Mouse (Mus musculus) granulocyte monocyte progenitor cell, adult 5-6 weeks (primary cell): ENCODE measurements around the gene Ocel1. TPM values are rescaled to one million over a fixed set of nuclear protein-coding genes. Genes with fewer than 3 reads are reported as not detected.

Experiments
- ATAC-seq: replicated peaks from 2 replicates; pipeline ENCODE4 v1.8.0; 2016; ENCODE audit warnings: mild to moderate bottlenecking, moderate TSS enrichment, inconsistent platforms; ENCODE audit not compliant: poor library complexity, severe bottlenecking
- total RNA-seq, 2 experiments: library from RNA; stranded (forward) in 1 of 2; stranded (reverse) in 1 of 2; fragments of 200-712, 200-1000 nt in 1 of 2; fragments of >200 nt in 1 of 2; fragmentation: Nextera tagmentation in 1 of 2; gene quantifications; 2 replicates each; pipeline ENCODE4 v1.2.3; 2014 to 2017

The Ocel1 gene
- total RNA-seq, 2 experiments from 2014 or later, result 8.9 to 12.4 TPM

DNA sequence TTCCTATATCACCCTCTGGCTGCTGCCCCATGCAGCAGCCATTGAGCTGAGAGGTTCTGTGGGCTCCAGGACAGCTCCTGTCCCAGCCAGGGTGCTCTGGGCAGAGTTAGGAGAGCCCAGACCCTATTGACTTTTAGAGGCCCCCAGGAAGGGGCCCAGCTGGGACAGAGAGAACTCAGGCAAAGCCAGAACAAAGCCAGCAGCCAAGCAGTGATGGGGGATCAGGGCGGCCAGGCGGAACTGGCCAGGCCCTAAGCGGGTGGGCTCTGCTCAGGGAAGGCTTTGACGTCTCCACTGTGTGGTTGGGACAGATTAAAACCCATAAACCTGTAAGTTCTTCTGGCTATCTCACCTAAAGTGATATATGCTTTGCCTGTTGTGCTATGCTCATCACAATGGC is 7.9 kb downstream of the Ocel1 start:
- ATAC-seq, result no peak

GRCm38 (mm10) chr8:71379512-71380075 is 8.5 kb downstream of the Ocel1 start:
- ATAC-seq, result no peak

DNA sequence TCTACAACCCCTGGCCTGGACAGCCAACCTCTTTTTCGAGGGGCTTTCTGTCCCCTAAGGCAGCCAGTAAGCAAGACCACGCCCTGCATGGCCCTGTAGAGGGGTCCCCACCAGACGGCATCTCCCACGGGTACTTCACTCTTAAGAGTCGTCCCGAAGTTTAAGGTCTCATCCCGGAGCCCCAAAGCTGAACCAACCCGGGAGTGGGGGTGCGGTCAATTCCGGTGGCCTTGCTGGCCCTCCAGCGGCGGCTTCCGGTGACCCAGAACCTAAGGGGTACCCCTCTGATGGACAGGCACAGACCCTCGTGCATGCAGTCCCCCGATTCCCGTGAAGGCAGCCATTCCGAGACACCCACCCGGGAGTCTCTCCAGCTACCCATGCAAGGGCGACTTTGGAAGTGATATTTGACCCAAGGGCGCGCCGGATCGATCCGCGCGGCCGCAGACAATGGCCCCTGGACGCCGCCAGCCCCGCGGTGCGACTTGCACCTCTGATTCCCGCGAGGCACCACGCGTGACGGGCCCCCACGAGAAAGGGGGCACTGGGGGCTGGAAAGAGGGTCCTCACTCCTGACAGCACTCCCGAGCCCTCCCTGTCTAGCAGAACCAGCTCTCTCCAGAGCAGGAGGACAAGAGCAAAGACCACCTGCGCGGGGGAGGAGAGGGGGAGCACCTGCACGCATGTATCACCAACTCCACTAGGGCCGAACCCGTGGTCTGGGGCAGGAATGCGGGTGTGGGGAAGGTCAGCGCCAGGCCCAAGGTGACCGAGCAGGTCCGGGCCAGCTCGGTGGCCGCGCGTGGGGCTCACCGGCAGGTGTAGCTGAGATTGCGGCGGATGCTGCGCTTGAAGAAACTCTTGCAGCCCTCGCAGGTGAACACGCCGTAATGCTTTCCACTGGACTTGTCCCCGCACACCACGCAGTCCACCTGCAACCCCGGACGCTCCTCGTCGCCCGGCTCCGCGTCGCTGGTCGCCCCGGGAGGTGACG is 9.4 kb downstream of the Ocel1 start:
- ATAC-seq, result no peak

DNA sequence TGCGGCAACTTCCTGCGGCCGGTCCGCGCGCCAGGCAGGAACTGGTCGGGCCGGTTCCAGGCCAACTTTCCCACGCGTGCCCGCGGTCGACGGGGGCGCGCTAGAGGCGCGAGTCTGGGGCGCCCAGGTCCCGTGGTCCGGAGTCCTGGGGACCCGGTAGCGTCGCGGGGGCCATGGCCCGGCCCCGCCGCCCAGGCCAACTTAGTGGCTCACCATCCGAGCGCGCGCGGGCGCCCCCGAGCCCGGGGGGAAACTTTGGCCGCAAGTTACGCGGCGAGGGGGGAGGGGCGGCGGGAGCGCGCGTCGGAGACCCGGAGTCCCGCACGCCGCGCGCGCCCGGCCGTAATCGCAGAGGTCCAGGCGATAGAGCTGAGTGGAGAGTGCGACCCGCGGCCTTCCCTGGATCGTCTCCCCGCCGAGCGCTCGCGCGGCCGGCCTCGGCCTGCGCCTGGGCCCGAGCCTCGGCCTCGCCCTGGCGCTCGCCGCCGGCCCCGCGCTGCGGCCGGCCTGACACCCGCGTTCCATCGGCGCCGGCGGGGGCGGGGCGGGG is 10.4 kb downstream of the Ocel1 start, which contains the start of gene Nr2f6:
Gene Nr2f6 (minus strand): TSS at position 540 of the 550 bp plus-strand sequence.
- ATAC-seq, result no peak; the same call in 1 of the 2 replicates

GRCm38 (mm10) chr8:71381971-71382961 is 11.2 kb downstream of the Ocel1 start:
- ATAC-seq, result peak; percentile 79

GRCm38 (mm10) chr8:71383396-71383795 is 12.3 kb downstream of the Ocel1 start:
- no peak for ATAC-seq

DNA sequence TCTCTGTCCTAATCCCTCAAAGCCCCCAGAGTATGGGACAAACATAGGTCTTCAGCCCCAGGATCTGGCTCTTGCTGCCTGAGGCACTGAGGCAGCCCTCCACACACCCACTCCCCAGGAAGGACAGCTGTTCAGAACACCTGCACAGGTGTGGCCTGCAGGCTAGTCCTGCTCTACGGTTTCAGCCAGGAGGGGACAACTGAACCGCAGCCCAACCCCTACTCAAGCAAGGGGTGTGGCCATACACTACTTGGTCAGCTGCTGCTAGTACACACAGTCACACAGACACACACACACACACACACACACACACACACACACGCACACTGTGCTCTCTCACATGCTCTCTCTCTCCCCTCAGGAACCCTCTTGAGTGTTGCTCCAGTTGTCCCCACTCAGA is 12.8 kb downstream of the Ocel1 start:
- no peak for ATAC-seq

- ATAC-seq, result no peak
Measured at GRCm38 (mm10) chr8:71385212-71385835, 14.2 kb downstream of the Ocel1 start.

GRCm38 (mm10) chr8:71388267-71388666 is 17.2 kb downstream of the Ocel1 start:
- ATAC-seq, result peak; percentile 55

DNA sequence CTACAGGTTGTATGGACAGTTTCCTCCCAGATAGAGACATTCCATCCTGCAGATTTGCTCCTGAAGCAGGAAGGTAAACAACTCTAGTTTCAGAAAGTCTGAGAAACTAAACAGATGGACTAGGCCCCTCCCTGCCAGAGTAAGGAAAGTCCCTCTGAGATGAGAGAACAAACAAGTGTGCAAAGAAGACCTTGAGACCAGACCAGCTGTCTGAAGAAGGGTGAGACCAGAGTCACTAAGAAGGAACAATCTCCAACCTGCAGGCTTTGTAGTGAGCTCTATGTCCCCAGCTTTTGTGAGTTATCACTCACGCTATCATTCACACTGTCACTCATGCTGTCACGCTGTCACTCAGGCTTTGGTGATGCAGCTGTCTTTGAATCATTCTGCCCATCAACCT is 20.6 kb downstream of the Ocel1 start:
- ATAC-seq, result no peak

DNA sequence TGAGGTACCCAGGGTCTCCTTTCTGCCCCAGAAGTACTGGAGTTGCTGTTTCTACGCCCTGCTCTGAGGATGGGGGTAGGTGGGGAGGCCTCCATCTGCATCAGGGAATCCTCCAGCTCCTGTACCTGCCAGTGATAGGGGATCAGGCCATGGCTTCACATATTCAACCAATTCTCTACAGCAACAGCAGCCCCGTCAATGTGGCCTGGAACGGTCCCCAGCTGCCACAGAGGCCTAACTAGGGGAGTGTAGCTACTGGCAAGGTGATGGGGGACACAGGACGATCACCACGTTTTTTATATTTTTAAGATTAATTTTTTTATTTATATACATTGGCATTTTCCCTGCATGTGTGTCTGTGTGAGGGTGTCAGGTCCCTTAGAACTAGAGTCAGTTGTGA is 21.3 kb downstream of the Ocel1 start:
- ATAC-seq, result no peak

- ATAC-seq, result no peak
Measured at GRCm38 (mm10) chr8:71392871-71393270, 21.8 kb downstream of the Ocel1 start.

DNA sequence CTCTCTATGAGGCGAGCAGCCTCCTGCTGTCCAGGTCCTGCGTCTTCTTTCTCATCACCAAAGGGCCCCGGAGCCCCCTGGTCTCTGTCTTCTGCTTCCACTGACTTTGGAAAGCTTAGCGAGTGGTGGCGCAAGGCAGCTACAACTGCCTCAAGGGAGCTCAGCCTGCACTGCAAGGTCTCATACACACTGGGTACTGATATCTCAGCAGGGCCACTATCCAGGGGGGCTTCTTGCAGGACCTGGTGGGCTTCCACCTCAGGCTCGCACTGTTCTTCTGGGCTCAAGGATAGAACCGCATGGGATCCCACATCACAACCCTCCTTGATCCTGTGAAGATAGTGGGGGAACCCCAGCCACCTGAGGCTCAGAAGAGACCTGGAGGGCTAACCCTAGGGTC is 23.4 kb downstream of the Ocel1 start:
- ATAC-seq, result no peak

DNA sequence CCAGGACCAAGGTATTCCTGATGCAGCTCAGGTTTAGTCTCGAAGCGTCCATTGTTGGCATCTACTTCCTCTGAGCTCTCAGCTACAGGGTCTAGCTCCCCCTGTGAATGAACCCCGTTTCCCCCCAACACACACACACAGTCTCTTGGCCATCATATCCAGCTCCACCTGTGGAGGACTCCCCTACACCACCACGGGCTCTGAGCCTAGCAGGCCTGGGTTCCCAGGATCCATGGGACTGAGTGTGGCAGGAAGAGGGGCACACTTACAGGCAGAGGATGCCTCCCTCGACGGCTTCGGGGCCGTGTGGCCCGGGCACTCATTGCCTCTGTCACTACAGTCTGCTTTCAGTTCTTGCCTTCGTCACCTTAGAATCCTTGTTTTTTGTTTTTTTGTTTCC is 24.0 kb downstream of the Ocel1 start:
- ATAC-seq, result no peak

DNA sequence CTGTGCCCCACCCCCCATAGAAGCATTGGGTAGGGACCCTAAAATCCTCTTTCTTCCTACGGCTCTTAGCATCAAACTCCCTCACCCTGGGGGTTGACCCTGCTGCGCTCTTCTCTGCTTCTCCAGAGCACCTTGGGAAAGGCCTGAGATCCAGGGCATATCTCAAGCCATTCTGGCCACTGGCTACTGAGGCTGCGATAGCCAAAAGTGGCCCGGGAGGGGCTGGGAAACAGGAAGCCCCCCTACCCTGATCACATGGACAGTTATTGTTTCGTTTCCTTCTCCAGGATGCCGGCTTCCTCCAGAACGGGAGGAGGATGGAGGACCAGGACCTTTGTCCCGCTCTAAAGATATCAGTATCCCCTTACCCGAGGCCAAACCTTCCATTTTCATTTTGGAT is 24.5 kb downstream of the Ocel1 start, which contains the start of gene Ushbp1:
Gene Ushbp1 (minus strand): TSS at position 174 of the 400 bp plus-strand sequence.
- no peak for ATAC-seq

DNA sequence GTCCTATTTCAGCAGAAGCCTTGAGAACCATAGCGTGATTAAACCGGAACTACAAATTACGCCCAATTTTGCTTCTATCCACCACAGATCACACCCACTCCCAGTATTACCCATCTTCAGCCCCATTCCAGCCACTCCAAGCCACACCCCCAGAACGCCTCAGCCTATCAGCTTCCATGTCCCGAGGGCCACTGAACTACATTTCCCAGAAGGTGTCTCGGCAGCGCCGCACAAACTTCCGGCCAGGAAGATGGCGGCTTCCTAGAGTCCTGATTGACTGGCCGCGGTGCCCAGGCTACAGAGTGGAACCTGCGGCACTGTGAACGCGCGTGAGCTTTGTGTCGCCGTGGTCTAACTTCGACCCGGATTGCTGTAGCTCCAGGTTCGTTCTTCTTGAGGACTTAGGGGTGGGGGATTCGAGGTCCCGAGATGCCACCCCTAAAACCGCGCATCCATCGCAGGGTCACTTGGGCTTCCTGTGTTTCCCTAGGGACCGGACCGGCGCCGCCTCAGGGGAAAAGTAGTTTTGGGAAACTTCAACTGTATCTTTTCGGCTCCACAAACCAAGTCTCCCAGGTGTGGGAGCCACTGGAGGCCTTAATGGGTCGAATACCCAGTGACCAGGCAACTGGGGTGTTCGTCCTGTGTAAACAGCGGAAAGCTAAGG is 25.7 kb downstream of the Ocel1 start, which contains the start of gene Babam1:
Gene Babam1 (plus strand): TSS at position 223 of the 667 bp plus-strand sequence.
- ATAC-seq, result peak; percentile 99

GRCm38 (mm10) chr8:71397701-71398100 is 26.6 kb downstream of the Ocel1 start:
- ATAC-seq, result no peak

DNA sequence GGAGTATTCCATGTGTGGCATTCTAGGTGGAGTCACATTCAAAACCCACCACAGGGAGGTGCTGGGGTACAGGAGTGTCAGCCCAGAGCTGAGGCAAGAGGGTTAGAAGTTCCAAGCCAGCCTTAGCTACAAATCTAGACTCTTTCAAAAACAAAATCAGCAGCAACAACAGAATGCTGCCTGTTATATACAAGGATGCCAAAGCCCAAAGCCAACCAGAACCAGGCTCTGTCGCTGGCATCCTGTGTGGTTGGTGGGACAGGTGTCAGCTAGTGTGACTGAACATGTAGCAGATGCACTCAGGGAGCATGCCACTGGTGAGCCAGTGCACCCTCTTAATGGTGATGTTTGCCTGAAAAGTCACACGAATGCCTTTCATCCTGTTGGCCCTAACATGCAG is 29.7 kb downstream of the Ocel1 start:
- ATAC-seq, result no peak

DNA sequence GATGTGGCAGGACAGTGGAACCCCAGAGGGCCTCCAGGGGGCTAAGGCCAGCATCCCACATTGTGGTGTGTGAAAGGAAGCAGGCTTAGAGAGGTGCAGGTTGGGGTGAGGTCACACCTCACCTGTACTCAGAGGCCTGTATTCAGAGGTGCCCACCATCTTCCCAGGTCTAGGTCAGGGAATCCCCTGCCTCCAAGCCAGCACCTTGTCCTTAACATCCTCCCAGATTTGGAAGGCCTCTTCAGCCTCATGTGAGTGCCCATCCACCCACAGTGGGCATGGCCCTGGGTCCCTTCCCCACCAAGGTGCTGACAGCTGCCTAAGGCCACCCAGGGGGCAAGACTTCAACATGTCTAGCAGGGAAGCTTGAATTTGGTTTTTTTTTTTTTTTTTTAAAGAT is 30.4 kb downstream of the Ocel1 start:
- ATAC-seq, result no peak
